Mouse (Mus musculus): ENCODE results near the gene Gm10220.
"Not testable (repeated sequence)": the region's sequence is repeated elsewhere in the genome, so short reads cannot be mapped to it uniquely, and the experiment has no call there.

DNA sequence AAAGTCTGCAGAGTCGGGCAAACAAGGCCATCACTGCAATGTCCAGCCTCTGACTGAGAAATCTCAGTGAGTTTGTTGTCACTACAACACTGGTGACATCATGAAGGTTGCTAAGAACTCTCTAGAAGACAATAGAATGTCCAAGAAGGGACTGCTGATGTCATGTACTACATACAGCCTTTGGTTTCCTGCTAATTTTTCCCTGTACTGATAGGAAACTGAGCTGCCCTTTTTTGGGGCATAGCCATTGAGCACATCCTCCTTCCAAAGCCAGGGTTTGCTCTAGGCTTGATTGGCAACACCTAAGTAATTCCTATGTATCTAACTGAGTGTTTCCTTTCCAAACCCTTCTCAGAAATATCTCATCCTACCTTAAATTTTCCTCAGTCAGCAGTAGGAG, 32.0 kb downstream of the Gm10220 start, which contains the start of gene Gm10471:
- not testable (repeated sequence) for TF ChIP-seq POLR2A (IDR thresholded peaks at IDR 0.05; ENCODE audit: insufficient read depth, low read depth, low read length); CTCF (IDR thresholded peaks at IDR 0.05)

Data from heart, adult 2 months (tissue).